Mouse (Mus musculus) embryo, embryonic 11 days (tissue): ENCODE measurements around the gene Ache.

Experiments
- DNase-seq: peaks from one replicate; pipeline ENCODE4 v3.0.0-alpha.2; 2015

The Ache gene

DNA sequence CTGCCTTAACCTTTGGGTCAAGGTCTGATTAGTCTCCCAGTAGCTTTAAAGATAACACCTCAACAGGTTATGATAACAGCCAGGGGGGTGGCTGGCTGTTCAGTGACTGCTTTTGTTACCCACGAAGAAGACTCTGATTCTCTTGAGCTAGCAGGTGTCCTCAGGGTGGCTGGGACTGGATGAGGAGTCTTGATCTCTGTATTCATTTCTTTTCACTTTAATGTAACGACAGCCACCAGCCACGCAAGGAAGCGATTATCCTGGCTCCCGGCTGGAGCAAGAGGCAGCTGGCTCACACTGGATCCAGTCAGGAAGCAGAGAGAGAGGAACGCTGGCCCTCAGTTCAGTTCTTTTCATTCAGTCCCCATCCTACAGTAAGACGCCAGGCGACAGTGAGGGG lies 49.9 kb downstream of the Ache start:
- no peak for DNase-seq

DNA sequence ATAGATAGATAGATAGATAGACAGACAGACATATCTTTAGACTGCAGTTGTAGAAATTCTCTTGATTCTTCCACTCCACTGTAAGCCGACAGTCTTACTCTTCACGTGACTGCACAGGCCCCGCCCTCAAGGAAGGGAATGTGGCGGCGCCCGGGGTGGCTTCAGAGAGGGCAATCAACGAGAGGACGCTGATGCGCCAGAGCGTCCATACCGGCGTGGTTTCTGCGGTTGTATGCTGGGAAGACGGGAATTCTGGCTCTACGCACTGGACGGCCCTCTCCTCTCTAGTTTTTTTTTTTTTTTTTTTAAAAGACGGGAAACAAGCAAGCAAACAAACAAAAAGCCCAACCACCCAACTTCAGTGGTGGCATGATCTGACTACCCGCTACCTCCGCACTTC lies 50.9 kb downstream of the Ache start:
- DNase-seq: peak; percentile 94

GRCm38 (mm10) chr5:137338663-137339289 lies 51.5 kb downstream of the Ache start:
- peak; percentile 59 for DNase-seq

DNA sequence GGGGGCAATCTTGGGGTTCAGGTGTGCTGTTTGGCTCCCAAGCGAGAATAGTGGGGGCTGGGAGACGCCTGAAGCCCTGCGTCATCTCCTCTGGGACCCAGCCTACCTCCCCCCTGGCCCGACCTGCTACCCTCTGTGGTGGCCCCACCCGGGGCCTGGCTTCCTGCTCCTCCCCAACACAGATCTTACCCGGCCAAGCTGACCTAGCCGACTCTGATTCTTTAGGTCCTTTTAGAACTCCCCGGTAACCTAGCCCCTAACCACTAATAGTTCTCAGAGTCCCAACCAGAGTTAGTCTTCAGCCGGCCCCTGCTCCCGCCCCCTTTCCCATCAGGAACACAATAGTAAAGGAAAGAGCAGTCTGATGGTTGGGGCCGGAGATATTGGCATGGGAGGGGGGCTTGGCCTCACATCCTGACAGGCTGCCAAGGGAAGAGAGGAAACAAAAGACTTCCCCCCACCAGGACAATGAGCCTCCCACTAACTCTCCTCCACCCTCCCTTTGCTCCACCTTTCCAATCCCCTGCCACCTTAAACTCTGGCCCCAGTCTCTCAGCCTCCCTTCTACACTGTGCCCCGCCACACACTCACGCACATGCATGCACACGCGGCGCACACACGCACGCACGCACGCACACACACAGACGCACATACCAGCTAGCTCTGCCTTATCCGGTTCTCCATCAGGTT lies 52.1 kb downstream of the Ache start:
- DNase-seq: peak; percentile 47

DNA sequence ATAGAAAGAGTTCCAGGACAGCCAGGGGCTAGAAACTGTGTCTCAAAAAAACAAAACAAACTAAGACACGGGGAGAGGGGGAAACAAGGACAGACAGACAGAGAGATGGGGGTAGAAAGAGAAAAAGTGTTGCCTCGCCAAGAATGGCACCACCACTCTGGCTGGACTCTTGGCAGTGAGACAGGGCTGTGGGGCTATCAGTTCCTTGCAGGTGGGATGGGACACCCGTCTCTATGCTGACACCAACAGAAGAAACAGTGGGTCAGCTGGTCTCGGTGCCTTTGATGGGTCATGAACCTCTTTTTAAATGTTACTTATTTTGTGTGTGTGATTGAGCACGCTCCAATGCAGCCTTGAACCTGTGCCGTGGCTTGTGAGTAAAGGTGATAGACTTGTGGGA lies 52.9 kb downstream of the Ache start:
- DNase-seq: no peak

- DNase-seq: no peak
Observed at GRCm38 (mm10) chr5:137342407-137343012, 55.2 kb downstream of the Ache start.

- no peak for DNase-seq
Observed at GRCm38 (mm10) chr5:137343412-137343811, 56.1 kb downstream of the Ache start.

- no peak for DNase-seq
Observed at GRCm38 (mm10) chr5:137343869-137344268, 56.5 kb downstream of the Ache start.
